Comparison of ENCODE assay signal across 8 mouse cellular contexts in the genomic region with DNA sequence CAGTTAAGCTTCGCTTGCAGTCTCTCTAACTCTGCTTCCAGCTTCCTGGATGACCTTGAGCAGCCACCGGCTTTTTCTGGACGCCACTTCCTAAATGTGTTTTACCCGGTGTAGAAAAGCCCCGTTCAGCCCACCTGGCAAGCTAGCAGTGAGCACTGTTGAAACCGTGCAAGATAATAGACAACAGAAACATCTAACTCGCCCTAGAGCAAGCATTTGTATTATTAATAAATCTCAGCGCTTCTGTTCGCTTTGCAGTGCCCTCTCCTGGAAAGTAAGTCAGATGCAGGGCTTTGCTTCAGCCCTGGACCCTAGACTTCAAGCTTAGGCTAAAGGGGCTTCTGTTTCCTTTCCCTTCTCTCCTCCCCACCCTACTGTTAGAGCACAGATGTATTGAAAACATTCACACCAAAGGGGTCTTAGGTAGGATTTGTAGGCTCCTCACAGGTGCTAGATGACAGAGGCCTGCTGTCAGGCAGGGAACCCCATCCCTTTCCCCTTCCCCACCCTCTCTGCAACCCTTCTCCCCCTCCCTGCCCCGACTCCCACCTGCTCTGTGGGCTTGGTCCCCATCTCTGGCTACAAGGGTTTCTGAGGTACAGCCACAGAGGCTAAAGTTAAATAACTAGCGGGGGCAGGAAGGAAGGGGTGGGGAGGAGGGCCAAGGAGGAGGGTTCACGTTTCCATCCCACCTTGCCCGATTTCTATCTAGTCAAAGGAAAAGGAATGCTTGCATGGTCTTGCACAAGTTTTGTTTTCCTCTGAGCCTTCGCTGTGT. TPM values are rescaled to one million over a fixed set of nuclear protein-coding genes. Genes with fewer than 3 reads are reported as not detected.
DNase-seq lines count a peak whose midpoint lies in the region; ATAC-seq and TF ChIP-seq lines count a peak whose summit lies in the region.

A gene (minus strand): TSS at position 593 of the 778 bp plus-strand sequence.

- no peak for TF ChIP-seq POLR2A in embryonic fibroblast, embryonic 13.5 days (IDR thresholded peaks at IDR 0.05; ENCODE audit: low read depth, low read length)
- TF ChIP-seq POLR2A in olfactory bulb, adult 2 months (IDR thresholded peaks at IDR 0.05; ENCODE audit: insufficient read depth, low read depth, low read length): no peak

- intact Hi-C loops in left cerebral cortex, postnatal 36 days (cut with DNase I): loop anchor here (10.0 kb wide), 1 partner anchor 190 kb away; no protein-coding TSS in a partner anchor

- peak within 1 kb of the TSS; percentile 53 for H3K4me2 ChIP-seq in limb, embryonic 11.5 days (ENCODE audit: low read depth, severe bottlenecking)

- no peaks in the 10 kb centered on the region for H3K9me3 ChIP-seq in limb, embryonic 11.5 days (ENCODE audit: control insufficient read depth, low read length)

- peaks cover 7% of the 10 kb centered on the region for H3K4me1 ChIP-seq in embryonic fibroblast, embryonic 13.5 days (ENCODE audit: control insufficient read depth, insufficient read depth, low read length)
- H3K4me1 ChIP-seq in limb, embryonic 11.5 days (ENCODE audit: control insufficient read depth, insufficient read depth, low read length): peaks cover 33% of the 10 kb centered on the region
- peaks cover 44% of the 10 kb centered on the region for H3K4me1 ChIP-seq in olfactory bulb, adult 2 months (ENCODE audit: control insufficient read depth, insufficient read depth, low read length)

- DNase-seq in cerebellum, adult 11 months: peak; percentile 47
- DNase-seq in A20 (ENCODE audit: low read depth, low spot score): peak; percentile 83
- DNase-seq in limb, embryonic 11.5 days (ENCODE audit: low spot score): no peak
- DNase-seq in urinary bladder, postnatal 4 days (ENCODE audit: low spot score in 2 of 2): no peak
- DNase-seq in left cerebral cortex, postnatal 36 days (ENCODE audit: low spot score in 2 of 2): no peak

- no peaks in the 10 kb centered on the region for H3K36me3 ChIP-seq in limb, embryonic 11.5 days (ENCODE audit: control insufficient read depth, insufficient read depth, low read length)

- no peak for ATAC-seq in cerebellum, adult (ENCODE audit: insufficient number of reproducible peaks, low FRiP score, low TSS enrichment)
- ATAC-seq in limb, embryonic 11.5 days (ENCODE audit: insufficient number of reproducible peaks, low FRiP score, low TSS enrichment, low read depth): no peak

- no peak within 1 kb of the TSS for H3K27ac ChIP-seq in embryonic fibroblast, embryonic 13.5 days (ENCODE audit: insufficient read depth, low read length)
- H3K27ac ChIP-seq in limb, embryonic 11.5 days (replicated peaks; ENCODE audit: low read depth, low read length): no peak within 1 kb of the TSS
- H3K27ac ChIP-seq in olfactory bulb, adult 2 months (ENCODE audit: insufficient read depth, low read depth, low read length): peak within 1 kb of the TSS; percentile 31; the same call in 1 of the 2 replicates

- H3K27me3 ChIP-seq in limb, embryonic 11.5 days (ENCODE audit: control insufficient read depth, insufficient read depth, low read length): peaks cover 65% of the 10 kb centered on the region

- H3K9ac ChIP-seq in limb, embryonic 11.5 days (ENCODE audit: low read length): no peak within 1 kb of the TSS

- peak within 1 kb of the TSS; percentile 4; the same call in 1 of the 2 replicates for H3K4me3 ChIP-seq in embryonic fibroblast, embryonic 13.5 days (ENCODE audit: insufficient read depth, low read length)
- H3K4me3 ChIP-seq in limb, embryonic 11.5 days (ENCODE audit: low read depth, low read length): peak within 1 kb of the TSS; percentile 23
- H3K4me3 ChIP-seq in olfactory bulb, adult 2 months (ENCODE audit: insufficient read depth, low read depth, low read length): peak within 1 kb of the TSS; percentile 64

- 28% methylated on average over 14 of the region's 14 CpGs for WGBS in limb, embryonic 11.5 days
- 26% methylated on average over 14 of the region's 14 CpGs for WGBS in olfactory bulb, adult 2 months

- TF ChIP-seq CTCF in embryonic fibroblast, embryonic 13.5 days (IDR thresholded peaks at IDR 0.05; ENCODE audit: borderline replicate concordance, insufficient read depth, low read length): no peak
- no peak for TF ChIP-seq CTCF in olfactory bulb, adult 2 months (IDR thresholded peaks at IDR 0.05; ENCODE audit: insufficient read depth, low read depth, low read length)

RNA-seq across cellular contexts. Expression of the gene that starts here (rescaled TPM):
- not detected in 2 replicates for polyA plus RNA-seq in embryonic fibroblast, embryonic 13.5 days (2011; ENCODE audit: insufficient read length, low read depth, missing spikeins)
- 0.13 TPM in 1 of 2 replicates, not detected in the other for polyA plus RNA-seq in limb, embryonic 11.5 days (2014; fragmentation: Nextera tagmentation; extraction: Ambion mirVana)
- not detected in 2 replicates for polyA plus RNA-seq in olfactory bulb, adult 2 months (2012; ENCODE audit: insufficient read depth, insufficient read length, low replicate concordance, missing spikeins)
- total RNA-seq in left cerebral cortex, postnatal 36 days (2021): under 1 TPM in 1 of 2 experiments, not detected in 1; 0.37 TPM

Comparison
In these comparisons a context has a peak if more than half of its experiments do, and no peak if none do; other contexts are left out.
1. DNase-seq: peak in cerebellum, adult 11 months (single experiment) and A20 (single experiment); none in limb, embryonic 11.5 days (single experiment), urinary bladder, postnatal 4 days (0 of 2) and left cerebral cortex, postnatal 36 days (0 of 2).
2. H3K4me3 ChIP-seq: peak in every context shown above with its lines; median percentile 64 in olfactory bulb, adult 2 months; 23 in limb, embryonic 11.5 days; 4 in embryonic fibroblast, embryonic 13.5 days.